Mouse (Mus musculus) lung, postnatal 4 days (tissue): Measurements from ENCODE around the gene Spag4.
A peak's percentile ranks its signal among the peaks of the same experiment; 100 is the strongest.
"Not testable (repeated sequence)": the region's sequence is repeated elsewhere in the genome, so short reads cannot be mapped to it uniquely, and the experiment has no call there.

Experiments used
- DNase-seq, 2 experiments: peaks; one replicate each; pipeline ENCODE4 v3.0.0; 2021

Spag4 gene

GRCm38 (mm10) chr2:156111358-156112079 is 46.5 kb downstream of the Spag4 start, which contains the start of the genes Cpne1 and Rbm12:
Gene Cpne1, minus strand, starts transcription at chr2:156111965.
Gene Rbm12, minus strand, starts transcription at chr2:156111978.
- DNase-seq = peak; percentile 94 to 95

GRCm38 (mm10) chr2:156112080-156112423 is 47.1 kb downstream of the Spag4 start:
- DNase-seq = not testable (repeated sequence)

- DNase-seq = no peak
Observed at GRCm38 (mm10) chr2:156119566-156119965, 54.6 kb downstream of the Spag4 start.
